Mouse (Mus musculus) splenic B cell, adult 2 months (primary cell): ENCODE data around the gene Otud7a.

Experiments used
- DNase-seq: peaks from one replicate; pipeline ENCODE4 v3.0.0-alpha.2; 2011; ENCODE audit warnings: low read depth, low spot score
- H3K27me3 ChIP-seq: 2 replicates; pipeline ENCODE4 v1.6.1; 2012; ENCODE audit warnings: mild to moderate bottlenecking, low read length, moderate library complexity, mixed read lengths; ENCODE audit not compliant: control insufficient read depth, poor library complexity, insufficient read depth, severe bottlenecking
- H3K36me3 ChIP-seq: 2 replicates; pipeline ENCODE4 v1.6.1; 2012; ENCODE audit warnings: mild to moderate bottlenecking, low read length, moderate library complexity, mixed read lengths; ENCODE audit not compliant: control insufficient read depth, poor library complexity, insufficient read depth, severe bottlenecking

Gene Otud7a

DNA sequence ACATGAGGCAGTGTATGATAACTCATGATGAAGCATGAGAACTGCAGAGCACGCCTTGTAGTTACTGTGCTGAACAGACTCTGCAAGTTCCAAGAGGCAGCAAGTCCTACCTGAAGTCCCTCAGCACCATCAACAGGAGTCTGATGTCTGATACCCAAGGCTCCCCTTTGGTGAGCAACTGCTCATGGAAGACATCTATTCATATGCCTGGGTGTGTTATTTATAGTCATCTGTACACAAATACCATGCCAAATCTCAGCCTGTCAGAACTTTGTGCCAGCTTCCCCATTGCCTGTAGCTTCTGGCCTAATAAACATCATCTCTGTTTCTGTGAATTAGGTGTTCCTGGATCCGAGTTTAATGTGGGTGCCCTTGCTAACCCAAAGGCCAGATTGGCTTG is 68.0 kb downstream of the Otud7a start:
- Histone ChIP-seq H3K27me3 (no peaks in the 10 kb centered on the region), H3K36me3 (no peaks in the 10 kb centered on the region)
- DNase-seq: no peak

DNA sequence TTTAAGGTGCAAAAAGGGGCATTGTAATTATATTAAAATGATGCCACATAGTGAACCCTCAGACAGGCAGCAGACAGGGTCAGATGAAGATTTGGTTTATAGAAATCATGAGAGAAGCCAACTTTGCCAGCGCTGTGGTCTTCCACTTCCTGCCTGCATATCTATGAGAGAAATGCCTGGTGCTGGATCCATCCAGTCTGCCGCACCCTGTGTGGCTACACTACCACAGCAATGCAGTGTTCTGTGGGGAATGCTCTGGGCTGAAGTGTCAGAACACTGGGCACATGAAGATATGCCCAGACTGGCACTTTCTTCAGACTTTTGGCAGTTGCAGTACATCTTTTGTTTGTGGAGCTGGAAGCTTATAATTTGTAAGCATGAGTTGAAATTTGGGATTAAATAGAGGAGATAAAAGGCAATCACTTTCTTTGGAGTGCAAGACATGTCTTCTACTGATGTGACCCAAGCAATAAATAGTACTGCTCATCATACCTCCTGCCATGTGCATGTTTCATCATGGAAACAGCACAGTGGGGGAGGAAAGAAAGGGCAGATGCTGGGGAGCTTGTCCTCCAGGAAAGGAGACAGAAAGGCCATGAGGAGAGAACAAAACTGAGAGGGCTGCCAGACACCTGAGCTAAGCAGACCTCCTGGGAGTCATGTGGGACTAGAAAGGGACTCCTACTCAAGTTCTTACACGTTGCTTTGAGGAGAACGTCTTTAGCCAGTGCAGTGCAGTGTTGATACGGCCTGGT is 71.8 kb downstream of the Otud7a start:
- Histone ChIP-seq H3K27me3 (no peaks in the 10 kb centered on the region), H3K36me3 (no peaks in the 10 kb centered on the region)
- DNase-seq: no peak

DNA sequence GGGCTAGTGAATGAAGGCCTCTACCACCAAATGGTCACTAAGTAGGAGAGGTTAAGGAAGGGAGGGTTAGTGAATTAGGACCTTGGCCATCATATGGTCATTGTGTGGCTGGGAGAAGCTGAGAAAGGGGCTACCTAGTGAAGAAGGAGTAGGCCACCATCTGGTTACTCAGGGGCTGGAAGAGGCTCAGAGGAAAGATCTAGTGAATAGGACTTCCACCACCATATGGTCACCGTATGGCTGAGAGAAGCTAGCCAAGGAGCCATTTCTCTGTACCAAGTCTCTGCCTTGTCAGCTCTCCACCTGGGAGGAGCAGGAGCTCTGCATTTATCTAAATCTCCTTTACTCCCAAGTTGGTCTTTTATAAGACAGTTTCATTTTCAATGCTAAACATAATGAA is 75.7 kb downstream of the Otud7a start:
- Histone ChIP-seq H3K36me3 (no peaks in the 10 kb centered on the region), H3K27me3 (no peaks in the 10 kb centered on the region)
- no peak for DNase-seq

DNA sequence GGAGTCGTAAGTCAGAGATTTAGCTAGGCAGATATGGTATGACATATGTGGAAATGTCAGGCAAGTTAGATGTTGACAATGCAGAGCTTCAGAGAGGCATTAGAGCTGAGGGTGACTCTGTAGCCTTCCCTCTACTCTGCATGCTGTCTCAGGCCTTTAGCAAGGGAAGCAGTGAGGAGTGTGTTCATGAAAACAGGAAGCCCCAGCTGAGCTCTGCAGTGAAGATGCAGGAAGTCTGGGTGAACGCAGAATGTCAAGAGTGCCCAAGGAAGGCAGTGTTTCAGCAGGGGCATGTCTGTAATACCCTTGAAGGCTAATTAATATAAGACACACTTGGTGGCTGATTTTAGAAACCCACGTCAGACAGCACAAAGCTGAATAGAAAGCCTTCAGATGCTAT is 77.9 kb downstream of the Otud7a start:
- no peaks in the 10 kb centered on the region for H3K27me3 ChIP-seq
- no peak for DNase-seq
- no peaks in the 10 kb centered on the region for H3K36me3 ChIP-seq

DNA sequence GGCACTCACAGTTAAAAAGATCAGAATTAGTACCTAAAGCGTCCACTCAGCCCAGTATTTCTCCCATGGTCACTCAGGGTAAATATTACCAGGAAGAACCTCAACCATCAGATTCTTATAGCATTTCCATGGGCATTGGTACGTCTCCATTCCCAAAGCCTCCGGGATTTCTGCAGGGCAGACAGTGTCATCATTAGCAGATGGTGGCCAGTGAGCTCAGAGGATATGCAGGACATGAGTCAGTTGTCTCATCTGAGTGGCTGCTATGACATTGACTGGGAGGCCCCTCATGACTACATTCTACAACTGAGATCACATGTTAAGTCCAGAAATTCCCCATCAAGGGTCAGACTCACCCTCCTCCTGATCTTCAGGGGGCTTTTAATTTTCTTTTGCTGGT is 78.5 kb downstream of the Otud7a start:
- Histone ChIP-seq H3K27me3 (no peaks in the 10 kb centered on the region), H3K36me3 (no peaks in the 10 kb centered on the region)
- no peak for DNase-seq

DNA sequence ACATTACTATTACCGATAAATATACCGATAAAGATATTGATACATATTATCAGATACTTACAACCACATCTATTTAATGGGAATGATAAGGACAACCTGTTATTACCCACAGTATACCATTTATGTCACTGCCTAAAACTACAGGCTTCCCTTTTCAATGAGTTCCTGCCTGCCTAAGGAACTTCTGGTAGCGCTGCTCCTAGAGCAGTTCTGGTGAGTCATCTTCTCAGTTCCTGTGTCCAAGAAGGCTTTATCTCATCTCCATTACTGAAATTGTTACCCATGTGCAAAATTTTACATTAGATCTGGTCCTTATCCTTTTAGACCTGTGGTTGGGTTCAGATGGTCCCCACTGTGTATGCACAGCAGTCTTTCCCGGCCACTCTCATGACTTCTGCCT is 95.7 kb downstream of the Otud7a start:
- H3K36me3 ChIP-seq: no peaks in the 10 kb centered on the region
- no peaks in the 10 kb centered on the region for H3K27me3 ChIP-seq
- DNase-seq: no peak

DNA sequence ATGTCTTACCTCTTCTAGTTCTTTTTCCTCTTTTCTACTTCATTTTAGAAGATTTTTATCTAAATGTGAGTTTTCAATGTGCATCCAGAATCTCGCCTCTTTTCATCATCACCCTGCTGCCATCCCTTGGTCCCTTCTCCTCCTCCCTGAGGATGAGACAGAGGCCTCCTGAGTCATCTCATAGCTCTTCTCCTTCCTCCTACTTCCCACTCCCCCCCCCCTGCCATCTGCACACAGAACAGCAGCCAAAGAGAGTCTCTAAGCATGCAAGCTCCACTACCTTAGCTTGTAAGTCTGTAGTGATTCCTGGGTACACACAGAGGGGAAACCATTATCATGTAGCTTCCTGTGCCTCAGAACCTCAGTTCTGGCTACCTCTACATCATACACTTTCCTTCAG is 109.9 kb downstream of the Otud7a start:
- no peak for DNase-seq
- Histone ChIP-seq H3K36me3 (no peaks in the 10 kb centered on the region), H3K27me3 (no peaks in the 10 kb centered on the region)

DNA sequence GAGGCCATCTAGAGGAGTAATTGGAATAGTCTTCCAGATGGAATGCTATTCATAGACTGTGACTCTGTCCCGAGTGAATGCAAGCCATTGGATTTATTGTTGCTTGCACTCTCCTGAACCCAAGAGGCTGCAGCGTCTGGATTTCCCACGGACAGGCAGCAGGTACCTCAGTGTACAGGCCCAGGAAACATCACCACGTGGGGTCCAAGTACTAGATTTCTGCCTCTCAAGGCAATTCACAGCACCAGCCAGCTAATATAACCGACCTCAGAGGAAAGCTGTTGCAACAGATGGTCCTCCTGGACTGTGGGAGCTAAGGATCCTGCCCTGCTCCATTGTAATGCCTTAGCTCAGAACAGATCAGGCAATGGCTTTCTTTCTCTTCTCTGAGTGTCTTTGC is 111.8 kb downstream of the Otud7a start:
- no peak for DNase-seq
- no peaks in the 10 kb centered on the region for H3K27me3 ChIP-seq
- no peaks in the 10 kb centered on the region for H3K36me3 ChIP-seq

DNA sequence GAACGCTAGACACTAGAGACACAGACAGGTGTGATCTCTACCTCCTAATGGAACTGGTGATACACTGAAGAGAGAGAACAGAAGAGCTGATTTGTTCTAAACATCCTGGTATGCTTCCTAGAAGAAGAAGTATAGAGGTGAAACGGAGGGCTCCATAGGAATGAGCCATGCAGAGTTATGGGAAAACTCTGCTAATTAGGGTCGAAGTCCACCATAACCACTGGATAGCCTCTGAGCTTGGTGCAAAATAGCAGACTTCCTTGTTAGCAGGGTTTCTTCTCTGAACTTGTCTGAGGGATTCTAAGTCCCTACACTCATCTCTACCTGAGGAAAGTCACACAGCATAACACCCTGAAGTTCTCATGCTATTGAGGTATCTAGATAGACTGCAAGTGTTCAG is 114.4 kb downstream of the Otud7a start:
- Histone ChIP-seq H3K36me3 (no peaks in the 10 kb centered on the region), H3K27me3 (no peaks in the 10 kb centered on the region)
- no peak for DNase-seq

DNA sequence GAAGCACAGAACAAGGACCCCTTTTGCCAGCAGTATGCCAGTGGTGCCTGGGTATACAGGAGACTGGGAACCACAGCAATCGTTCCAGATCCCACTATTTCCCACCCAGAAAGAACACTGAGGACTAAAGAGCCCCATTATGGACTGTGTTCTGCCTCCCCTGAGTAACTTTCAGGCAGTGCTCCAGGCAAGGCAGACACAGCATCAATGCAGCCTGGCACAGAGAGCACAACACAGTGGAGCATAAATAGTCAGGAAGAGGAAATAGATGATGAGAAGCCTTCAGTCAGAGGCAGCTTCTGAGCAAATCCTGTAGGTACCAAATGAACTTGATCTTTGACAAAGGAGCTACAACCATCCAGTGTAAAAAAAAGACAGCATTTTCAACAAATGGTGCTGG is 115.1 kb downstream of the Otud7a start:
- no peaks in the 10 kb centered on the region for H3K27me3 ChIP-seq

DNA sequence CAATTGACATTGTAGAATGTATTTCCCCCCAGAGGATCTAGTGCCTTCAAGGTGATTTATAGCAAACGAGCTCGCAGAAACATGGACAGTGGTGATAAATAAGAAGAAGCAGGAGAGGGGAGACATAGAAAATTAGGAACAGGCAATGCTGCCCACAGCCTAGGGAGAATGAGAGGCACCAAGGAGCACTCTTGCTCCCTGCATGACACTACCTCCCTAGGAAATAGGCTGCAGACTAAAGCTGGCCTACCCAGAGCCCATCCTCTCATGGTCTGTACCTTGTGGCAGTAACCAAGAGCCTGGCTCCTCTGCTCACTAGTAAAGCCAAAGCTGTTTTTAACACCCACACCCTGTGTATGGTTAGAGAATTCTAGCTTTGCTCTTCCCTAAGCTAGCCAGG is 138.8 kb downstream of the Otud7a start:
- DNase-seq: no peak
- H3K36me3 ChIP-seq: no peaks in the 10 kb centered on the region

More for the DNA sequence above, 115.1 kb downstream of the Otud7a start:
- no peaks in the 10 kb centered on the region for H3K36me3 ChIP-seq
- no peak for DNase-seq

DNA sequence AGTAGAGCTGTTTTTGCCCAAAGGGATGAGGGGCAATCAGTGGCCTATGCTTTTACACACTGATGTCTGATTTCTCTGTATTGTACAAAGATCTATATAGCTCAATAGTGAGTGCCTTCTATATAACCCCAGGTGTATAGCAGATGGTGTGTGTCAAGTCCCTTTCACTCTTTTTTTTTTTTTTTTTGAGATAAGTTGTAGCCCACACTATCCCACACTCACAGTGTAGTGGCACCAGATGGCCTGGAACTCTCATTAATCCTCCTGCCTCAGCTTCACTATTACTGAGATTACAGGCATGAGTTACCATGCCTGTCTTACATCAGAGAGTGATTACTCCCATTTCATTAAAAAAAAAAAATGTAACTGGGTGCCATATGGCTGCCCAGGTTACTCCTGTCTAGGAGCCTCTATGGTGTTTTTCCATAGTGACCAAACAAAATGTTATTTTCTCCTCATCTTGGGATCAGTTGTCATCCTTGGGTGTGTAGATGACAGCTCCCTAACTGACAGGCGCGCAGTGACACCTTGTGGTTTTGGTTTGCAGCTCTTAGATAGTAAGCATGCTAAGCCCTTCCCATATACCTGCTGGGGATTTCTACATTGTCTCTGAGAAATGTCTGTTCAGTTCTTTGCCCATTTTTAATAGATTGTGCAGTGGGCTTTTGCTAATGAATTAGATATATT is 141.8 kb downstream of the Otud7a start:
- DNase-seq: no peak
- H3K36me3 ChIP-seq: no peaks in the 10 kb centered on the region
- H3K27me3 ChIP-seq: no peaks in the 10 kb centered on the region

More for the DNA sequence above, 138.8 kb downstream of the Otud7a start:
- H3K27me3 ChIP-seq: no peaks in the 10 kb centered on the region

DNA sequence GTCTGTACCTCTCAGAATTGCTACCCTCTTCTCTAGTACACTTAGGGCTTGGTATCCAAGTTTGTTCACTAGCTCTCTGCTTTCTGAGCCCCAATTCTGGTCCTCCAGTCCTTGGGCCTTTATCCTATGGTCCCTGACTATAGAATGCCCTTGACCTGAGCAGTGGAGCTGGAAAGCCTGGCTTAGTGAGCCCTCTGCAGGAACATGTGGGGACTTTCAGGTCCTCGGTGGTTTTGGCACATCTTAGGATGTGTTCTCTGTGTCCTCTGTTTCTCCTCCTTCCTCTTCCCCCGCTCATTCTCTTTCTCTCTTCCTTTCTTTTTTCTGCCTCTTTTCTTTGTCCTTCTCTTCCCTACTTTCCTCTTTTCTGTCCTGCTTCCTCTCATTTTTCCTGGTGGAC is 145.8 kb downstream of the Otud7a start:
- no peak for DNase-seq
- H3K36me3 ChIP-seq: no peaks in the 10 kb centered on the region
- no peaks in the 10 kb centered on the region for H3K27me3 ChIP-seq

DNA sequence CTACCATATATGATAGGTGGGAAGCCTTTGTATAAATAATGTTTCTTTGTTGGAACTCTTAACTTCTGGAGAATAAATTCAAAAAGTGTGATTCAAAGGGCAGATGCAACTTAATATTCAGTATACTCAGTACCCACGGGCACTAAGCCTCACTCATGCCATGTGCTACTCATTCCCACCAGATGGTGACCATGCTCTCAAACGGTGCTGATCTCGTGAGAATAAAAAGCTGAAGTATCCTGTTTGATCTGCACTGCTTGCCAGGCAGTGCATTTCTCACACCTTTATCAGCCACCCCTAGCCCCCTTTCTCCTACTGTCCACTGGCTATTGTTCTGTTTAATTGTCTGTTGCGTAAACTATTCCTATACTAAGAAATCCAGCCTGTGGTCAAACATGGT is 146.8 kb downstream of the Otud7a start:
- Histone ChIP-seq H3K27me3 (no peaks in the 10 kb centered on the region), H3K36me3 (no peaks in the 10 kb centered on the region)
- no peak for DNase-seq

DNA sequence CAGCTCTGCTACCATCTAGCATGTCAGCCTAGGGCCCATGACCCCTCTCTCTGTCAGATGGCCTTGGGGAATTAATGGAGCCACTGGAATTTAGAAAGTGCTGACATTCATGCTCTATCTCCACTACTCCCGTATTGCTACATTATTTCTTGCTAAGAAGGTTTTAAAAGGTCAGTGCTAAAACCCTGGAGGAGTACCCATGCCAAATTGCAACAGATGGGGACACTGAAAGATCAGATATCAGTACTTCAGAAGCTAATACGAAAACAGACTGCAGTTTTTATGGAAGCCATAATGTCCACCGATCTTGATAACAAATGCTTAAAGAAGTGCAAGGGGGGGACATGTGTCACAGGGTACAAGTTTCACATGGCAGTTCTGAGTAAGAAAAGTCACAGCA is 147.5 kb downstream of the Otud7a start:
- H3K27me3 ChIP-seq: no peaks in the 10 kb centered on the region
- no peaks in the 10 kb centered on the region for H3K36me3 ChIP-seq
- no peak for DNase-seq

DNA sequence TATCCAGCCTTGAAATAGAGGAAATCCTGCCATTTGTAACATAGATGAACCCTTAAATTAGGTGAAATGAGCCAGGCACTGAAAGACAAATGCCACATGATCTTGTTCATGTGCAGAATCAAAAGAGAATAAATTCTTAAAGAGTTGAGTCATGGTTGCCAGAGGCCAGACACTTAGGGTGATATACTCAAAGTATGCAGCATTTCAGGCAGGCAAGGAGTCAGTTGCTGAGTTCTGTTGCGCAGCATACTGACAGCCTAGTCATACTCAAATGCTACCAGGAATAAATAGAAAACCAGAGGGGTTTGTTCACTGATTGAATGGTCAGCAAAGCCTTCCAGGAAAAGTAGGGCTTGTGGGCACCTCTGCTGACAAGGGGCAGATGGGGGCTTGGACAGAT is 160.3 kb downstream of the Otud7a start:
- H3K36me3 ChIP-seq: no peaks in the 10 kb centered on the region
- no peak for DNase-seq
- no peaks in the 10 kb centered on the region for H3K27me3 ChIP-seq
